Mouse (Mus musculus) Patski (cell line): ENCODE results near the gene Scaf1. TPM values are rescaled to one million over a fixed set of nuclear protein-coding genes. Genes with fewer than 3 reads are reported as not detected.

Source experiments
- ATAC-seq: fragments of 100-300 bp; one replicate; pipeline ENCODE4 v1.8.0; 2021
- CTCF ChIA-PET: fragments of 350-600 bp; sonication (Branson Sonifier 250); formaldehyde crosslinking; loops from one replicate; lab custom pipeline; 2022; ENCODE audit warnings: inconsistent platforms; lab: Charles Lee
- POLR2A ChIA-PET: fragments of 350-600 bp; sonication (Branson Sonifier 250); formaldehyde crosslinking; loops from one replicate; lab custom pipeline; 2022; ENCODE audit warnings: antibody characterized with exemption, inconsistent platforms; lab: Charles Lee
- DNase-seq: peaks from one replicate; pipeline ENCODE4 v3.0.0-alpha.2; 2011; ENCODE audit warnings: low read depth, low spot score
- H3K27me3 ChIP-seq: fragments of 371-371 bp; one replicate; pipeline ENCODE4 v1.5.1; 2021
- CTCF ChIP-seq: fragments of 100-300 bp; IDR thresholded peaks from one replicate; pipeline ENCODE4 v1.5.1; 2021
- in situ Hi-C: fragments of 300-500 bp; cut with MboI; formaldehyde crosslinking; loops from 3 replicates; pipeline ENCODE4 v1.11.1; 2018; ENCODE audit warnings: low pct_unique_long_range_greater_than_20kb, mixed read lengths
- polyA plus RNA-seq: library from polyadenylated mRNA; unstranded; gene quantifications from one replicate; pipeline ENCODE4 v1.2.3, GENCODE M21; 2021

The Scaf1 gene
- polyA plus RNA-seq, 1 experiment from 2014 or later: 80.3 TPM

GRCm38 (mm10) chr7:45053117-45053930 lies 37.2 kb upstream of the Scaf1 start:
- POLR2A ChIA-PET: interaction anchor here (1.0 to 1.7 kb wide), 4 partner anchors 15 to 36 kb away, joined by 3 to 5 read pairs (median 4); no protein-coding TSS in a partner anchor
- H3K27me3 ChIP-seq: no peaks in the 10 kb centered on the region
- no peak for TF ChIP-seq CTCF
- ATAC-seq: peak; percentile 14
- DNase-seq: no peak
- in situ Hi-C loops: no loop called here
- CTCF ChIA-PET: interaction anchor here (1.0 to 1.2 kb wide), 2 partner anchors 15 kb away, joined by 5 to 7 read pairs; no protein-coding TSS in a partner anchor

DNA sequence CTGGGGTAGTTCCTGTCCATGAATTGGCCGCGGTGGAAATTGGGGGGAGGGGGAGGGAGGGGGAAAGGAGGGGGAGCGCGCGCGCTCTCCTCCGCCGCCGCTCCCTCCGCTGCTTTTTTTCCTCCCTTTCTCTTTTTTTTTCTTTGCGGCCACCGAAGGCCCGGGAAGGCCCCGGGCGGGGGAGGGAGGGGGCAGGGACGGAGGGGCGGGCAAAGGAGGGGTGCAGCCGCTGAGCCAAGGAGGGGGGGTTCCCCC lies 36.6 kb upstream of the Scaf1 start, which contains the start of gene Prr12:
Prr12 (minus strand) TSS at position 20 of the 255 bp plus-strand sequence.
- no peak for TF ChIP-seq CTCF
- ATAC-seq (peak; percentile 6), DNase-seq (no peak)
- ChIA-PET CTCF (no interaction called here), POLR2A (interaction anchor here (0.8 to 1.7 kb wide), 3 partner anchors 15 to 36 kb away, joined by 3 to 5 read pairs (median 4); no protein-coding TSS in a partner anchor)
- no peaks in the 10 kb centered on the region for H3K27me3 ChIP-seq
- in situ Hi-C loops: no loop called here

DNA sequence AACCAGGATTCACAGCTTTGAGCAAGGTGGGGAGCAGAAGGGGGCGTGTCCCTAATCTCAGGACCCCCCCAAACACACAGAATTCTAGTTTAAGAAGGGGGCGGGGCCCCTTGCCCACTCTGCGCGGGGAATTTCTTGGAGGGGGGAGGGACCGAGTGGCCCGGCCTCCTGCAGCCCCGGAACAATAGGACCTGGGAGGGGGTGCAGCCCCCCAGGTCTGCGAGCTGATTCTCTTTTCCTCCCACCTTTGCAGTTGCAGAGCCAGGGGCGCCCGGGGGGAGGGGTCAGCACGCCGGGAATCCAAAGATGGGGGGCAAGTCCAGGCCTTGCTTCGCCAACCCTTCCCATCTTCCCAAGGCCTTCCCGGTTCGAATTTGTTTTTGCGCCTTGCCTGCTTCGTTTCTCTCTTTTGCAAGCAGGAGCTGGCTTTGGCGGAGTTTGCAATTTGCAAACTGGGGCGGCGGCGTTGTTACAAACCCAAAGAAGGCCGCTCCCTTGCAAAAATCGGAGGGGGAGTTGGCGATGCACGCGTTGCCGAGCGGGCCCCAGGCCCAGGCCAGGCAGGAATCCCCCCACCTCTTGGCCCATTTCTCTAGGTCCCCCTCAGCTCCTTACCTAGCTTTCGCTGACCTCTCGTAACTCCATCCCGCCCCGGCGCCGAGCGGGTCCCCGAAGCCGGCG lies 36.2 kb upstream of the Scaf1 start:
- ChIA-PET CTCF (no interaction called here), POLR2A (interaction anchor here (0.6 to 1.7 kb wide), 6 partner anchors 10 to 56 kb away, joined by 3 to 5 read pairs (median 3); partner anchors contain the start of genes Nosip and Prrg2)
- in situ Hi-C loops: no loop called here
- no peak for ATAC-seq
- no peak for TF ChIP-seq CTCF
- no peak for DNase-seq
- H3K27me3 ChIP-seq: no peaks in the 10 kb centered on the region

GRCm38 (mm10) chr7:45051601-45051974 lies 35.4 kb upstream of the Scaf1 start:
- CTCF ChIA-PET: no interaction called here
- POLR2A ChIA-PET: interaction anchor here (0.6 to 1.1 kb wide), 3 partner anchors 11 to 55 kb away, joined by 3 read pairs; partner anchors contain the start of genes Nosip and Prrg2
- in situ Hi-C loops: no loop called here
- ATAC-seq (no peak), DNase-seq (no peak)
- no peak for TF ChIP-seq CTCF
- no peaks in the 10 kb centered on the region for H3K27me3 ChIP-seq

DNA sequence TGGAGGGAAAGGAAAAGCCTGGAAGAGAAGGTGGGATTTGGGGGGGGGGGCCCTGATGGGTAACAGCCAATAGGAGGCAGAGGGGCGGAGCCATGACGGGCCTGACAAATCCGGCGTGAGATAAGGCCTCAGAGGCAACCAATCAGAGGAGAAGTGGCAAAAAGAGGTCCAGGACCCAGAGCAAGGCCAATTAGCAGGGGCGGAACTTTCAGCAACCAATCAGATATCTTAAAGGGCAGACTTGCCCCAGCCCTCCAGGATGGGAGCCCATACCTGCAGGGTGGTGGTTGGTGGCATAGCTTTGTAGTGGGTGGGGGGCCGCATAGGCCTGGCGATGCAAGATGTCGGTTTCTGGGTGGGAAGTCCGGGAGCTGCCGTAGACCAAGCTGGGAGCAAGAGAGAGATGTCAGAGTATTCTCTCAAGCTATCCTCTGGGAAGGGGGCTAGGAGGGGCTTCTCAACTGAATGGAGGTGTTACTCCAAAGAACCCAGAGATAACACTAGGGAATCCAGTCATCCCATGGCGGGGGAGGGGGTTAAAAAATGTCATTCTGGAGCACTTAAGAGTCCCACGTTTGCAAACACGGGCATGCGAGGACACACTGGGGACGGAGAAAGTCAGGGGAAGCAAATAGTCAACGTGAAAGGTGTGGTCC lies 34.9 kb upstream of the Scaf1 start:
- in situ Hi-C loops: no loop called here
- CTCF ChIA-PET: no interaction called here
- POLR2A ChIA-PET: interaction anchor here (1.1 kb wide), 2 partner anchors 24 to 55 kb away, joined by 3 read pairs; no protein-coding TSS in a partner anchor
- H3K27me3 ChIP-seq: no peaks in the 10 kb centered on the region
- ATAC-seq (peak; percentile 36), DNase-seq (no peak)
- no peak for TF ChIP-seq CTCF

DNA sequence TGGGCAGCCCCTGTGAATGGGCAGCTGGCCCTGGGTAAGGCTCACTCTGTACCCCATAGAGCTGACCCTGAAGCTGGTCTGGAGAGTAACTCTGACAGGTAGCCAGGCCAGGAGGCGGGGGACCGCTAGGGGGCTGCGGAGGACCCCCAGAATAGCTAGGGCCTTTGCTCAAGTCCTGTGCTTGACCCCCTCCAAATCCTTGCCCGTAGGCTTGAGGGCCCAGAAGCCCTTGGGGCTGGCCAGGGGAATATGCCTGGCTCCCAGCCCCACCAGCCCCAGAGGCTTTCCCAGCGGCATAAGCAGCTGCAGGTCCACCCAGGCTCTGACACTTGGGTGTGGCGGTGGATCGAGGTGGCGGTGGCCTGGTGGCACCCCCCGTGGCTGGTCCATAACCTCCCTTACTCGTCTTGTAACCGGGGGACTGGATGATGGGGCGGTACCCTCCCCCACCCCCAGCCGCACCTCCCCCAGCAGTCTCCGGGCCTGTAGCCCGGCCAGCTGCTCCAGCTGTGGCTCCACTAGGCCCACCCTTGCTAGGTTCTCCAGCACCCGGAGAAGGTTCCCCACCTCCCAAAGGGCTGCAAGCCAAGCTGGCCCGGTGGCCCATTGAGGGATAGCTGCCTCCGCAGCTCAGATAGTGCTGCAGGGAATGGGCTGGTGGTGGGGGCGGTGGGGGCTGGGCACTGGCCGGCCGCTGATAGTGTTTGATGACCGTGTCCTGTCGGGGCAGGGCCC lies 32.9 kb upstream of the Scaf1 start:
- ATAC-seq (no peak), DNase-seq (no peak)
- H3K27me3 ChIP-seq: no peaks in the 10 kb centered on the region
- in situ Hi-C loops: no loop called here
- ChIA-PET CTCF (no interaction called here), POLR2A (interaction anchor here (0.9 to 1.9 kb wide), 2 partner anchors 10 to 26 kb away, joined by 3 to 5 read pairs; no protein-coding TSS in a partner anchor)
- no peak for TF ChIP-seq CTCF

DNA sequence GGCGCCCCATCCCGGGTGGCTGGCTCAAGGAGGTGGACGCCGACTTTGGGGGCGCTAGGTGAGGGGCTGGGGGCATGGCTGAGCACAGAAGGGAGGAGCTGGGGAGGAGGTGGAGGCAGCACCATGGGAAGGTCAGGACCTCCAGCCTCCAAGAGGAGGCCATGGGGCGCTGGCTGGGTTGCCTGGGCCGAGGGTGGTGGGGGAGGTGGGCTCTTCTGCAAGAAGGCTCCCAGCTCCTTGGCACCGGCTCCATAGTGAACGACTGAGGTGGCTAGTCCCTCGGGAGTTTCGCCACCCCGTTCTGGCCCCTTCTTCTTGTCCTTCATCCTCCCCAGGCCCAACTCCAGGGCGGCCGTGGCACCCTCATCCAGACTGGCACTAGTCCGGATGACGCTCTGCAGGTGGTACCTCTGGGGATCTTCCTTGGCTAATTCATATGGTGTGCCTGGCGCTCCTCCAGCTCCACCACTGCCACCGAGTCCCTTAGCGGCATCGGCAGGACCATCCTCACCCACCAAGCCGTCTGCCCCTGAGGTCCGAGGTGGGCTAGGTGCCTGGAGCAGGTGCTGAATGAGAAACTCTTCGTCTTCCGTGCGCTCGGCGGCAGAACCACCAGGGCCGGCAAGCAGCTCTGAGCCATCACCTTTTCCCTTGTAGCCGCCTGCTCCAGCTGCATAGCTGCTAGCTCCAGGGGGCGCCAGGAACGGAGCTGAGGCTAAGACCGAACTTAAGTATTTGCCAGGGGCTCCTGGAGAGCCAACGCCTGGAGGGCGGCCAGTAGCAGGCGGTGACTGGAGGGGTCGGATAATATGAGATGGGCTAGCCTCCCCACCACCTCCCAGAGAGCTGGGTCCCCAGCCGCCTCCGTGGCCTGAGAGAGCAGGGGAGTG lies 32.1 kb upstream of the Scaf1 start:
- DNase-seq: no peak
- TF ChIP-seq CTCF: no peak
- ChIA-PET POLR2A (interaction anchor here (0.8 to 1.9 kb wide), 3 partner anchors 9 to 25 kb away, joined by 3 to 5 read pairs (median 3); no protein-coding TSS in a partner anchor), CTCF (no interaction called here)
- no peak for ATAC-seq
- in situ Hi-C loops: no loop called here
- H3K27me3 ChIP-seq: no peaks in the 10 kb centered on the region

DNA sequence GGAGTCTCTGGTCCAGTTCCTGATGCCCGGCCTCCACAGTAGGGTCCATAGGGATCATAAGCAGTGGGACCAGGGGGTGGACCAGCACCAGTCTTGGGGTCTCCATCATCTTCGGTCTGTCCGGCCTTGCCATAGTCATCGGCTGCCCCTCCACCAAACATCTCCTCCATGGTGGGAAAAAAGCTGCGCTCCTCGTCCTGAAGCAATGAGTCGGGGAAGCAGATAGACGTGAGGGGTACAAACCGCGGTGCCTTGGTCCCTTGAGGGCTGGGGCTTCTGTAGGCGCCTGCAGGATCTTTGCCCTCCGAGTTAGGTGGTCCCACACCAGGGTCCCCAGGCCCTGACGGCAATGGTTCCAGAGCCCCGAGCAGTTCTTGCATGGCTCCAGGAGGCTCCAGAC lies 31.3 kb upstream of the Scaf1 start:
- ATAC-seq (no peak), DNase-seq (no peak)
- TF ChIP-seq CTCF: no peak
- H3K27me3 ChIP-seq: no peaks in the 10 kb centered on the region
- CTCF ChIA-PET: no interaction called here
- POLR2A ChIA-PET: interaction anchor here (0.8 to 1.9 kb wide), 2 partner anchors 8 to 17 kb away, joined by 3 to 5 read pairs; no protein-coding TSS in a partner anchor
- in situ Hi-C loops: no loop called here

- POLR2A ChIA-PET: interaction anchor here (1.9 kb wide), 1 partner anchor 7 kb away, joined by 5 read pairs; no protein-coding TSS in a partner anchor
- CTCF ChIA-PET: no interaction called here
- H3K27me3 ChIP-seq: no peaks in the 10 kb centered on the region
- DNase-seq: no peak
- ATAC-seq: no peak
- in situ Hi-C loops: no loop called here
- no peak for TF ChIP-seq CTCF
Observed at GRCm38 (mm10) chr7:45046853-45047350, 30.7 kb upstream of the Scaf1 start.
